Mouse (Mus musculus) midbrain, embryonic 13.5 days (tissue): ENCODE results near the gene Pfkfb4. TPM values are rescaled to one million over a fixed set of nuclear protein-coding genes. Genes with fewer than 3 reads are reported as not detected.

Experiments used
- ATAC-seq: fragments of 200-750 bp; cut with Nextera tagmentation; 2 replicates; pipeline ENCODE4 v1.8.0; 2017; ENCODE audit warnings: mild to moderate bottlenecking, moderate TSS enrichment, moderate library complexity
- H3K27ac ChIP-seq: fragments of 300-500 bp; sonication (generic); 2 replicates; pipeline ENCODE4 v1.5.1; 2015; ENCODE audit warnings: inconsistent platforms, mild to moderate bottlenecking, moderate library complexity
- H3K27me3 ChIP-seq: fragments of 300-500 bp; sonication (generic); 2 replicates; pipeline ENCODE4 v1.6.1; 2015; ENCODE audit warnings: mild to moderate bottlenecking, inconsistent platforms
- H3K36me3 ChIP-seq: fragments of 300-500 bp; sonication (generic); 2 replicates; pipeline ENCODE4 v1.6.1; 2015; ENCODE audit warnings: mild to moderate bottlenecking, inconsistent platforms
- H3K4me1 ChIP-seq: fragments of 300-500 bp; sonication (generic); replicated peaks from 2 replicates; pipeline ENCODE4 v1.6.1; 2015; ENCODE audit warnings: inconsistent platforms
- H3K4me2 ChIP-seq: fragments of 300-500 bp; sonication (generic); replicated peaks from 2 replicates; pipeline ENCODE4 v1.6.1; 2015; ENCODE audit warnings: moderate library complexity, mild to moderate bottlenecking, inconsistent platforms
- H3K4me3 ChIP-seq: fragments of 300-500 bp; sonication (generic); replicated peaks from 2 replicates; pipeline ENCODE4 v1.5.1; 2015; ENCODE audit warnings: mild to moderate bottlenecking, inconsistent platforms
- H3K9ac ChIP-seq: fragments of 300-500 bp; sonication (generic); replicated peaks from 2 replicates; pipeline ENCODE4 v1.6.1; 2015; ENCODE audit warnings: mild to moderate bottlenecking, inconsistent platforms
- H3K9me3 ChIP-seq: fragments of 300-500 bp; sonication (generic); 2 replicates; pipeline ENCODE4 v1.6.1; 2016; ENCODE audit warnings: mild to moderate bottlenecking, inconsistent platforms
- WGBS: fragments of 180-500 bp; shearing (Covaris S2); methylation state at CpG from one replicate; pipeline ENCODE4 v1.1.7; 2015; 5-methylcytosine and 5-hydroxymethylcytosine counted together
- polyA plus RNA-seq: library from polyadenylated mRNA; unstranded; fragments of >200 nt; fragmentation: Nextera tagmentation; extraction: Ambion mirVana; gene quantifications from 2 replicates; pipeline ENCODE4 v1.2.1, GENCODE M21; 2015

The Pfkfb4 gene
- polyA plus RNA-seq: 24.4 and 30.6 TPM in 2 replicates

GRCm38 (mm10) chr9:108991428-108992084 is at the start of gene Pfkfb4:
Gene Pfkfb4, plus strand, starts transcription at chr9:108991778.
- Histone ChIP-seq H3K27me3 (no peaks in the 10 kb centered on the region), H3K9me3 (no peaks in the 10 kb centered on the region), H3K4me1 (peaks cover 35% of the 10 kb centered on the region), H3K36me3 (no peaks in the 10 kb centered on the region), H3K4me2 (peak within 1 kb of the TSS; percentile 78), H3K27ac (peak within 1 kb of the TSS; percentile 69), H3K9ac (peak within 1 kb of the TSS; percentile 69), H3K4me3 (peak within 1 kb of the TSS; percentile 63)
- peak; percentile 95 for ATAC-seq
- under 1% methylated on average over 31 of the region's 31 CpGs for WGBS

GRCm38 (mm10) chr9:108945111-108945510 is 46.5 kb upstream of the Pfkfb4 start:
- Histone ChIP-seq H3K36me3 (peaks cover 92% of the 10 kb centered on the region), H3K4me2 (no peak overlapping the region), H3K27ac (no peak overlapping the region), H3K4me1 (no peaks in the 10 kb centered on the region), H3K4me3 (no peak overlapping the region), H3K9ac (no peak overlapping the region), H3K27me3 (no peaks in the 10 kb centered on the region), H3K9me3 (no peaks in the 10 kb centered on the region)
- WGBS: 85% methylated on average over 9 of the region's 9 CpGs
- no peak for ATAC-seq

- 90% methylated on average over 5 of the region's 5 CpGs for whole genome bisulfite sequencing
- Histone ChIP-seq H3K36me3 (peaks cover 95% of the 10 kb centered on the region), H3K27me3 (no peaks in the 10 kb centered on the region), H3K4me3 (no peak overlapping the region), H3K27ac (no peak overlapping the region), H3K9me3 (no peaks in the 10 kb centered on the region), H3K9ac (no peak overlapping the region), H3K4me1 (no peaks in the 10 kb centered on the region), H3K4me2 (no peak overlapping the region)
- ATAC-seq: no peak
These were observed 46.0 kb upstream of the Pfkfb4 start for GRCm38 (mm10) chr9:108945608-108946007.

- H3K4me1 ChIP-seq: no peaks in the 10 kb centered on the region
- peaks cover 68% of the 10 kb centered on the region for H3K36me3 ChIP-seq
- no peak overlapping the region for H3K9ac ChIP-seq
- WGBS: 84% methylated on average over 13 of the region's 13 CpGs
- H3K4me3 ChIP-seq: no peak overlapping the region
- no peak overlapping the region for H3K27ac ChIP-seq
- peaks cover 22% of the 10 kb centered on the region for H3K27me3 ChIP-seq
- H3K9me3 ChIP-seq: no peaks in the 10 kb centered on the region
- H3K4me2 ChIP-seq: no peak overlapping the region
- no peak for ATAC-seq
These were observed 42.2 kb upstream of the Pfkfb4 start for GRCm38 (mm10) chr9:108949231-108949966.

- Histone ChIP-seq H3K27ac (peak overlapping the region; percentile 44; the same call in 1 of the 2 replicates), H3K27me3 (peaks cover 25% of the 10 kb centered on the region), H3K9ac (no peak overlapping the region), H3K4me2 (no peak overlapping the region), H3K4me3 (no peak overlapping the region), H3K36me3 (peaks cover 60% of the 10 kb centered on the region), H3K4me1 (no peaks in the 10 kb centered on the region), H3K9me3 (no peaks in the 10 kb centered on the region)
- 93% methylated on average over 9 of the region's 9 CpGs for WGBS
- ATAC-seq: no peak
These were observed 41.4 kb upstream of the Pfkfb4 start for GRCm38 (mm10) chr9:108949967-108950728.

GRCm38 (mm10) chr9:108953081-108953636 is 38.4 kb upstream of the Pfkfb4 start, which contains the start of gene Col7a1:
Gene Col7a1, plus strand, starts transcription at chr9:108953586.
- WGBS: 10% methylated on average over 15 of the region's 15 CpGs
- ATAC-seq: no peak
- Histone ChIP-seq H3K9me3 (no peaks in the 10 kb centered on the region), H3K4me1 (no peaks in the 10 kb centered on the region), H3K4me2 (no peak within 1 kb of the TSS), H3K36me3 (peaks cover 30% of the 10 kb centered on the region), H3K9ac (no peak within 1 kb of the TSS; the same call in 1 of the 2 replicates), H3K4me3 (no peak within 1 kb of the TSS), H3K27me3 (peaks cover 25% of the 10 kb centered on the region), H3K27ac (no peak within 1 kb of the TSS)

GRCm38 (mm10) chr9:108955241-108955640 is 36.3 kb upstream of the Pfkfb4 start:
- Histone ChIP-seq H3K9me3 (no peaks in the 10 kb centered on the region), H3K27ac (no peak overlapping the region), H3K36me3 (peaks cover 9% of the 10 kb centered on the region), H3K9ac (no peak overlapping the region), H3K4me2 (no peak overlapping the region), H3K27me3 (peaks cover 25% of the 10 kb centered on the region), H3K4me3 (no peak overlapping the region), H3K4me1 (no peaks in the 10 kb centered on the region)
- ATAC-seq: no peak
- WGBS: 92% methylated on average over 11 of the region's 11 CpGs

GRCm38 (mm10) chr9:108955846-108956245 is 35.7 kb upstream of the Pfkfb4 start:
- Histone ChIP-seq H3K9ac (no peak overlapping the region), H3K27me3 (peaks cover 25% of the 10 kb centered on the region), H3K36me3 (peaks cover 3% of the 10 kb centered on the region), H3K4me3 (no peak overlapping the region), H3K9me3 (no peaks in the 10 kb centered on the region), H3K27ac (no peak overlapping the region), H3K4me2 (no peak overlapping the region), H3K4me1 (no peaks in the 10 kb centered on the region)
- no peak for ATAC-seq
- WGBS: 91% methylated on average over 11 of the region's 11 CpGs

GRCm38 (mm10) chr9:108963577-108963976 is 28.0 kb upstream of the Pfkfb4 start:
- Histone ChIP-seq H3K9ac (no peak overlapping the region), H3K4me3 (no peak overlapping the region), H3K4me1 (no peaks in the 10 kb centered on the region), H3K9me3 (no peaks in the 10 kb centered on the region), H3K4me2 (no peak overlapping the region), H3K27me3 (no peaks in the 10 kb centered on the region), H3K36me3 (no peaks in the 10 kb centered on the region), H3K27ac (no peak overlapping the region)
- WGBS: 79% methylated on average over 3 of the region's 3 CpGs
- ATAC-seq: no peak

GRCm38 (mm10) chr9:108964338-108964737 is 27.2 kb upstream of the Pfkfb4 start:
- H3K9me3 ChIP-seq: no peaks in the 10 kb centered on the region
- no peak for ATAC-seq
- no peak overlapping the region for H3K4me2 ChIP-seq
- 86% methylated on average over 6 of the region's 6 CpGs for WGBS
- no peaks in the 10 kb centered on the region for H3K4me1 ChIP-seq
- no peaks in the 10 kb centered on the region for H3K27me3 ChIP-seq
- no peak overlapping the region for H3K9ac ChIP-seq
- H3K36me3 ChIP-seq: no peaks in the 10 kb centered on the region
- H3K27ac ChIP-seq: no peak overlapping the region
- H3K4me3 ChIP-seq: no peak overlapping the region

GRCm38 (mm10) chr9:108970623-108971022 is 21.0 kb upstream of the Pfkfb4 start:
- H3K4me2 ChIP-seq: no peak overlapping the region
- ATAC-seq: no peak
- H3K27me3 ChIP-seq: no peaks in the 10 kb centered on the region
- no peaks in the 10 kb centered on the region for H3K9me3 ChIP-seq
- 90% methylated on average over 8 of the region's 8 CpGs for WGBS
- no peaks in the 10 kb centered on the region for H3K36me3 ChIP-seq
- H3K4me3 ChIP-seq: no peak overlapping the region
- no peak overlapping the region for H3K9ac ChIP-seq
- H3K27ac ChIP-seq: no peak overlapping the region
- H3K4me1 ChIP-seq: no peaks in the 10 kb centered on the region

- no peak overlapping the region for H3K4me2 ChIP-seq
- ATAC-seq: no peak
- no peaks in the 10 kb centered on the region for H3K36me3 ChIP-seq
- no peaks in the 10 kb centered on the region for H3K9me3 ChIP-seq
- H3K27me3 ChIP-seq: no peaks in the 10 kb centered on the region
- no peak overlapping the region for H3K27ac ChIP-seq
- no peak overlapping the region for H3K4me3 ChIP-seq
- H3K9ac ChIP-seq: no peak overlapping the region
- no peaks in the 10 kb centered on the region for H3K4me1 ChIP-seq
- WGBS: 85% methylated on average over 9 of the region's 9 CpGs
These were observed 15.1 kb upstream of the Pfkfb4 start for GRCm38 (mm10) chr9:108976483-108976882.
